Mouse (Mus musculus): Measurements from ENCODE around the gene Gpa33. TPM values are rescaled to one million over a fixed set of nuclear protein-coding genes. Genes with fewer than 3 reads are reported as not detected.
"Not testable (repeated sequence)": the region's sequence is repeated elsewhere in the genome, so short reads cannot be mapped to it uniquely, and the experiment has no call there.

The Gpa33 gene
- total RNA-seq, 2 experiments from 2014 or later: not detected

DNA sequence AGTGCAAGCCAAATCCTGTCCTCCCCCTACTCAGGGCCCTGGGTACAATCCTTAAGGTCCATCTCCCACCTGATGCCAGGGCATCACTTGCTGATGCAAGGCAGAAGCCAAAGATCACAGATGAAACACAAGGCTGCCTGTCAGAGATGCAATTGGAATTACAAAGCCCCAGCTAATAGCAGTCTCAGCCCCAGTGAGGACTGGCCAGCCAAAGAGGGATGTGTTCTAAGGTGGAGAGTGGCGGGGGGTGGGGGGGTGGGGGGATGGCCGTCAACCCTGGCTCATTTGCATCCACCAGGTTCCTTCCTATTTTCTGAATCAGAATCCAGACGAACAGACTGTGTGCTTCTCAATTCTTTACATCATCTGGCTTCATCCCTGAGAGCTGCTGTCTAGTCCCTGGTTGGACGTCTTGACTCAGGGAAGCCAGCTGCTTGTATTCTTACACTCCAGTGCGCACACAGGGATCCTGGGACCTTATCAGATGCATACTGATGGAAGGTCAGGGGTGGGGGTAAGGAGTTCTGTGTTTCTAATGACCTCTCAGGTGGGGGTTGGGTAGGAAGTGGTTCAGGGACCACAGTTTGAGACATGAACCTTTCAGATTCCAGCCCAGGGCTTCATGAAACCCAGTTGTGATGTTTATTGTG is 5.2 kb downstream of the Gpa33 start:
- DNase-seq: no peak

GRCm38 (mm10) chr1:166137244-166137938 is 7.4 kb downstream of the Gpa33 start:
- DNase-seq: no peak

DNA sequence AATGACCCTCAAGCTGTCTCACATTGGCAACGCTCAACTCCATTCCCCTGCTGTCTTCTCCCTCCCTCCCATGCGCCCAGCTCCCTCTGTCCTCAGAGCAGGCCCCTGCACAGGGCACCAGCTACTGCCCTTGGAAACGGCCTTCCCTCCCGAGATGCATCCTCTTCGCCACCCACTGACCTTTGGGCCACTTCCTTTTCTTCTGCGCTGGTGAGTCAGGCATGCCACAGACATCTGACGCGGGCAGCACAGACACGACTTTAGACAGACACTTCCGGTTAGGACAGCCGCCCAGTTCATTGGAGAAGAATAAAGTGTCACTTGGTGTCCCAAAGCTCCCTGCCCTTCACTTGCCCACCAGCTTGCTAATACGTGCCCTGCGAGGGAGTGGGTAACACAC is 8.1 kb downstream of the Gpa33 start:
- peak in 1 of 2 experiments; percentile 14 for DNase-seq

DNA sequence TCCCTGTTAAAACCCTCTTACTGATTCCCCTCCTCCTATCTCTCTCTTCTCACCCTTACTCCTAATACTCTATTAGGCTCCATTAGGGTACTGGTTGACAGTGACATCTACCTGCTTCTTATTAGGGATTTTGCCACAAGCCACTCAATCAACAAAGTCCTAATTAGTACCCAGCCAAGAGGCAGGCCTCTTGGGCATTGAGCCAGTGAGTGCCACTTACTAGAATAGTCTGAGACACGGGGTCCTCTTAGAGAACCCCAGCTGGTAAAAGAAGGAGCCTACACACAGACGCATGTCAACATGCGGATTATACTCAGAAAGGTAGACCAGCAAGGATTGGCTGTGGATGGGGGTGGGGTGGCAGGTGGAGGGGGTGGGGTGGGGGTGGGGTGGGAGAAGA is 9.1 kb downstream of the Gpa33 start:
- DNase-seq: no peak

- no peak for DNase-seq
Observed at GRCm38 (mm10) chr1:166139620-166140184, 9.7 kb downstream of the Gpa33 start.

GRCm38 (mm10) chr1:166141868-166142267 is 11.8 kb downstream of the Gpa33 start:
- not testable (repeated sequence) for DNase-seq

GRCm38 (mm10) chr1:166142369-166142768 is 12.3 kb downstream of the Gpa33 start:
- DNase-seq: no peak

DNA sequence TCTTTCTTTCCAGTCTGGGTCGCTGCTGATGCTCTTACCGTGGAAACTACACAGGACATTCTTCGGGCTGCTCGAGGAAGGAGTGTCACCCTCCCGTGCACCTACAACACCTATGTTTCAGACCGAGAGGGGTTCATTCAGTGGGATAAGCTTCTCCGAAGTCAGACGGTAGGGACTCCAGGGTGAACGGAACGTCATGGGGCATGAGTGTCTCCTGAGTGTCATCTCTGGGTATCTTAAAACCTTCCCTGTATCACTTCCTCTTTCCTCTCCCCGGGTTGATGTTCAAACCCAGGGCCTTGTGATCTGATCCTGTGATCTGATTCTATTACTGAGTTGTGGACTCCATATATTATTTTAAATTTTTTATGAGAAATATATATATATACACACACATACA is 16.6 kb downstream of the Gpa33 start:
- no peak for DNase-seq

DNA sequence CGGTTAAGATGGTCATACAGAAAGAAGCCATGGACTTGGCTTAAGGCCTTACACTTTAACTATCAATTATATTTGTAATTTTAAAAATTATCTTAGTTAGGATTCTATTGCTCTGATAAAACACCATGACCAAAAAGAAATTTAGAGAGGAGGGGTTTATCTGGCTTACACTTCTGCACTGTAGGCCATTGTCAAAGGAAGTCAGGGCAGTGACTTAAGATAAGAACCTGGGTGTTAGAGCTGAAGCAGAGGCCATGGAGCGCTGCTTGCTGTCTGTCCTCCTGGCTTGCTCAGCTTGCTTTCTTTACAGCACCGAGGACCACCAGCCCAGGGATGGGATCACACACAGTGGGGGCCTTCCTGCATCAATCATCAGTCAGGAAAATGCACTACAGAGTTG is 17.6 kb downstream of the Gpa33 start:
- DNase-seq: no peak

- no peak for DNase-seq
Observed at GRCm38 (mm10) chr1:166149441-166149840, 19.4 kb downstream of the Gpa33 start.

DNA sequence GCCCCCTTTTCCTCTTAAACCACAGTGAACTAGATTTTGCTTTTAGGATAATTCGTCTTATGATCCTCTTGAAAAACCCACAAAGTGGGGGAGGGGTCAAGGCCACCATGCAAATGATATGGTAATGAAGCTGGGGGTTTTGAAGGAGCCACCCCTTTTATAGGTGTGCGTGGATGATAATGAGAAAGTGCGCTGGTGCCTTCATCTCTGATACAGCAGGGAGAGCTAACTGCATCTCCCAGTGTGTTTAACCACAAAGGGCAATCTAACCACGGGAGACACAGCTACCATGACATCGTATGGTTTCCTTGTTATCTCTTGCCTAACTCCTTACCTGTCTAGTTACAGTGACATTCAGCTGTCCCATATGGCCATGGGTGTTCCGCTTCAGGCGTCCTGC is 20.0 kb downstream of the Gpa33 start:
- no peak for DNase-seq

DNA sequence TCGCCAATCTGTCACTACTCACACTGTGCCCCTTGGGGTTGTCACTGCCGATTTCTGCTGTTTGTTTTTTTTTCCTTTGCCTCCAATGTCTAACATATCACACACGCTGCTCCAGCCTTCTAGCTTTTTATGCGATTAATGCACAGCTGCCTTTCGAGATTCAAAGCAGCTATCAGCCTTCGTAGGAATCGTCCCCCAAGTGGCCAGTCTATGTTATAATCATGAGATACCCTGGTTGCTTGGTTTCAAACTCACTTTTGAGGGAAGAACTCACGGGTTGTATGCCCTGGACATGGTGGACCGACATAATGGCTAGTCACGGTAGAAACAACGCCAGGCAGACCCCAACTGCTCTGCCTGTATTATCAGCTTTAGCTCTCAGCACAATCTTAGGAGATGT is 21.3 kb downstream of the Gpa33 start:
- DNase-seq: no peak

DNA sequence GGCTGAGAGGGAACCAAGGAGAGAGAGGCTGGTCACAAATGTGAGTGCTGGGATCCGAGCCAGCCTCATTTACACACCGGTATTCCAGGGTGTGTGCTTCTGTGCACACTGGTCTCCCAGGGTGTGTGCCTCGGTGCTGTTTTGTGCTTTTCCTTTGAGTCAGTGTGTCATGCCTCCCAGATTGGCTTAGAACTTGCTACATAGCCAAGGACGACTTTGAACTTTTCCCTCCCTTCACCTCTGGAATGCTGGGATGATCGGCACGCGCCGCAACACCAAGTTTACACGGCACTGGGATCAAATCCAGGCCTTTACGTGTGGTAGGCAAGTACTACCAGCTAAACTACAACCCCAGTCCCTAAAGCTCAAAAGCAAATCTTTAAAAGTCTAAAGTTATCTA is 22.0 kb downstream of the Gpa33 start:
- DNase-seq: no peak

DNA sequence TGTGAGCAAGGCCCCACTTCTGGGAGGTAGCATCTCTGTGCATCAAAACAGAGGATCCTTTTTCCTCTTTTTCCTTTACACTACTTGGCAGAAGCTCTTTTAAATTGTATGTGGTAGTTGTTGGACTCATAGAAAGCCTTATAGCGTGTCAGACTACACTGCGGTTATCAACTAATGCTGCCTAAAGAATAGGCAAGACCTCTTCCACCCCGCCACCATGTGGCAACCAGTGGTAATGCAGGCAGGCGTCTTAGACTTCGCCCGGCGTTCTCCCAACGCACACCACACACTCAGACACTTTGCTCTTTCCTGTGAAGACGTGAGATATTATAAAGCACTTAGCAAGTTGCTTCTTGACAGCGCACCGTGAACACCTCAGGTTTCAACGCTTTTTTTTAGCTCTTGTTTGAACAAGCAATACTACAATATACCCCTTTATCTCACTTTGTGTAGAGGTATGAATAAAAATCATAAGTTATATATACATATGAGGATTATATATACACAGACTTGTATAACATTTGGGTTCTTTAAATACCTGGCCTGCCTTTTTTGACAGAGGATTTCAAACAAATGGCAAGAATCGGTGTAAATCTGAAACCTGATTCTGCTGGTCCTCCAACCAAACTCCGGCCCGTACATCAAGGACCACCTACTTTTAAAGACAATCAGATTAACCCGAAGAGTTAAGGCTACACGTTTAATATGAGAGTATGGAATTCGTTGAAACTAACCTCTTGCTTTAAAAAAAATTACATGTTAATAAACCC is 23.5 kb downstream of the Gpa33 start:
- DNase-seq: peak; percentile 86 to 87

DNA sequence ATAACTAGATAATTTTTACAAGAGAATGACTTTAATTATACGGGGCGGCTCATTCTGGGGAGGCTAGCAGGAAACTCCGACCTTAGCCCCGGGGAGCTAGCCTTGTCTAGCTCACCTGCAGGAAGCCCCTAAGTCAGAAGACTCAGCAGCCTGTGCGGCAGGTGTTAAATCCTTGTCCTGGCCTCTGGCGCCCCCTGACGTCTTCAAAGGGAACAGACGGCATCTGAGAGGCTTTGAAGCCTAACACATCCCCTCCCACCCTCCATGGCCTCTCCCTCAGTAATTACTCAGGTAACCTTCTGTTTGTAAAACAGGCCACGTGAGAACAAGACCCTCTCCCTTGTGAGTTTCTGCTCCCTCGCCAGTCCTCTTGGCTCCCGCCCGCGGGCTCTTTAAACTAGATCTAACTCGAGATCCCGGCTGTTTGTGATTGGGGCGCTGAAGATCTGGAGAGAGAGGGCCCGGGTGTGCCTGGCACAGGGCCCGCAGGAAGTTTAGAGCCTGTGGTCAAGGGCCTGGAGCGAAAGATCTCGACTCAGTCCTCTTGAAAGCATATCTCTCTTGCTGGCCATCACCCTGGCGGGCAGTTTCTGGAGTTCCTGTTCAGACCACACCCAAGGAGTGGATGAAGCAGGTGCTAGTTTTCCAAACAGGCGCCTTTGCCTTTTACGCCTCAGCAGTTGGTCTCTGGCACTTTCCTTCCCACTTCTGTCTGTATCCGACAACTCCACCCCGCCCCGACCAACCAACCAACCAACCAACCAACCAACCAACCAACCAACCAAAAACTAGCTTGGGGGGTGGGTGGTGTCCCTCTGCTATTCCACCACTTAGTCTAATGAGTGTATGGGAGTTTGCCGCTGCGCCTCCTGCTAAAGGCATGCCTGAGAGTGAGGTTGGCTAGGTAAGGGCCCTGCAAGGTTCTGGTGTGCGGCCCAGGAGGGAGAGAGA is 24.4 kb downstream of the Gpa33 start:
- peak; percentile 65 to 69 for DNase-seq

- DNase-seq: no peak
Observed at GRCm38 (mm10) chr1:166155113-166155494, 25.1 kb downstream of the Gpa33 start.

DNA sequence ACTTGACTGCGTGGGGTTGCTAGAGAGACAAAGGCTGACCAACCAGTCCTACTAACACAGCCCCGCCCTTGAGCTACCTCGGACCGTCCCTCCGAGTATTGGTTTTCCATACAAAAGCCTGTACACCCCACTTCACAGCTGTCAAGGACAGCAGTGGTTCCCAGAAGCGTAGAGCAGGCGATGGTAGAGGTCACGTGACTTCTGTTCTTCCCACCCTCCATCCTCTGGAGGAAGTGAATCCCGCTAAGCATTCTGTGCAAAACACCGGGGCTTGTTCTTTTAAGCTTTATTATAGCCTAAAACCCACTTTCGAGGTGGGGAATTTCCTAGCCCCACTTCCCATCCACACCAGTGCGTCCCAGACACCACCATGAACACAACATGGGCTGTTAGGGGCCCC is 27.7 kb downstream of the Gpa33 start:
- DNase-seq: no peak

DNA sequence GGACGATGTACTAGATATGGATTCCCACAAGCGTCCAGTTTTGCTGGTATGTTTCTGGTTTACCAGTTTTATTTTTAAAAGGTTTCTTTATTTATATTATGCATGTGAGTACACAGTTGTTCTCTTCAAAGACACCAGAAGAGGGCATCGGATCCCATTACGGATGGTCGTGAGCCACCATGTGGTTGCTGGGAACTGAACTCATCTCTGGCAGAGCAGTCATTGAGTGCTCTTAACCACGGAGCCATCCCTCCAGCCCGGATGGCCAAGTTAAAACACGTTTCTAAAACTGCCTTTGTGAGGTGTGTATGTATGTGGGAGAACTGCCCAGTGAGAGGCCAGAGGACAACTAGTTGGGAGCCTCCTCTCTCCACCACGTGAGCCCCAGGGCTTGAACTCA is 28.6 kb downstream of the Gpa33 start:
- no peak for DNase-seq

DNA sequence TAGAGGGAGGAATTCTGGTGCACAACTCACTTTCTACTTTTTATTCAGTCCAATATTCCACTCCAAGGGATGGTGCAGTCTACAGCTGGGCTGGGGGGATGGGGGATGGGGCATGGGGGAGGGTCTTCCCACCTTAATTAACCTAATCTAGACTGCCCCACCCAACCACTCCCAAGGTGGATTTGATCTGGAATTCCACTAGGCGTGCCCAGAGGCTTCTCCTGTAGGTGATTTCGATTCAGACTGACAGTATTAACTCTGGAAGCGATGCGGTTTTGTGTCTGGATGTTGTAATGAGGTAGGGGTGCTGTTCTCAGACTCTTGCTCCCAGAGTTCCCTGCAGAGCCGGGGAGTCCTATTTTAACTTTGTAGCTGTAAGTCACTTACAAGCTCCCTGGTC is 30.1 kb downstream of the Gpa33 start:
- no peak for DNase-seq

DNA sequence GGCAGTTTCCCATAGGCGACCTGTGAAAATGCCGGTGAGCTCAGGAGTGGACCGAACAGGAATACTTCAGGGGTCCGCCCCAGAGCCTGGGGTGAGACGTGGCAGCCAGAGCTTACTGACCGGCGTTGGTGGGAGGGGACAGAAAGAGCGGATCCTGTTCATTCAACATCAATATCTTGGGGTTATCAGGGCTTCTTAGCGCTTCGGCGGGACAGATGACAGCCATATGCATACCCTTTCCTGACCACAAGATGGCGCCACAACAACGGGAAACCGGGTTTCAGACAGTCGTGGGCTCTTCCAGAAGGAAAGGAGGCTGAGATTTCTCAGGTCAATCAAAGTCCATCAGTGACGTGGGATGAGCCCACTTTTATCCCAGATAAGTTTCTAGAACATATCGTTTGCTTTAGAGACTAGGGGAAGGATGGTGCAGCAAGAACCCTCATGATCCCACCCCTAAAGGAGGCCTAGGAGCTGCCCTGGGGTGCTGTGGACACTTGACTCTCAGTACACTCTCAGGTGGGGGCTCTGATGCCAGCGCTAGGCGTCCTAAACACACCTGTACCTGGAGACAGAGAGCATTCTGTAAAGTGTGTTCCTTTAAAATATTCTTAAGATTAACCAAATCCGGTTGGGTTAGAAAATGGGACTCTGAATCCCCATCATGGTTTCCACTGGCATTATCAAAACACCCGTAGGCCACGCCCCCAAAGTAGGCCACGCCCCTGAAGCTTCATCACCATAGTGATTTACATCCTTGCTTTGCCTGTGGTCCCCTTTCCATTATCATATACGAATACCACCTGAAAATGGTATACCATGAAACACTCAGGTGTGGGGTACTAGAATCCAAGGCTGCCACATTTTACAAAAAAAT is 30.8 kb downstream of the Gpa33 start:
- DNase-seq: peak; percentile 68 to 72

DNA sequence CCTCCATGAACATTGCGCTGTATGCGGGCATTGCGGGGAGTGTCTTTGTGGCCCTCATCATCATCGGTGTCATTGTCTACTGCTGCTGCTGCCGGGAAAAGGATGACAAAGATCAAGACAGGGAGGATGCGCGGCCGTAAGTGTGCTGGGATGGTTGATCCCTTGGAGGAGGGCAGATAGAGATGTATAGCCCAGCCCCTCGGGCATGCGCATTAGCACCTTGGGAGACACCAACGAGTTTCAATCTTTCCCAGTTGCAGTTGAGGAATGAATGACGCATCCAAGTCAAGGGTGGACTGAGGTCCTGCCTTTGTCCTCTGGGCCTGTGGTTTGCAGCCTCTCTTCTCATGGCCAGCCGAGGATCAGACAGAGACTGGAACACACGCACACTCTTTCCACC is 34.5 kb downstream of the Gpa33 start:
- no peak for DNase-seq

Measured in layer of hippocampus, postnatal 36 days (tissue).